Mouse (Mus musculus): ENCODE measurements around the gene Chga. TPM values are rescaled to one million over a fixed set of nuclear protein-coding genes. Genes with fewer than 3 reads are reported as not detected.
A peak's percentile ranks its signal among the peaks of the same experiment; 100 is the strongest.

Chga gene
- polyA plus RNA-seq (2014; fragmentation: Nextera tagmentation; extraction: Ambion mirVana): 0.88 and 1.5 TPM in 2 replicates

- H3K4me3 ChIP-seq (ENCODE audit: low read depth, low read length): peak within 1 kb of the TSS; percentile 27; the same call in 1 of the 2 replicates
- no peaks in the 10 kb centered on the region for H3K4me1 ChIP-seq (replicated peaks; ENCODE audit: control insufficient read depth, insufficient read depth, low read length)
- H3K36me3 ChIP-seq (ENCODE audit: control insufficient read depth, insufficient read depth, low read length): no peaks in the 10 kb centered on the region
- ATAC-seq (replicated peaks; ENCODE audit: low FRiP score): peak; percentile 59
- H3K4me2 ChIP-seq: peak within 1 kb of the TSS; percentile 58
- DNase-seq (ENCODE audit: low spot score): peak; percentile 87
- no peak within 1 kb of the TSS for H3K27ac ChIP-seq (ENCODE audit: low read depth, low read length)
- H3K27me3 ChIP-seq (replicated peaks; ENCODE audit: control insufficient read depth, insufficient read depth, low read length): peaks cover 27% of the 10 kb centered on the region
- 4% methylated on average over 48 of the region's 48 CpGs for WGBS
- H3K9me3 ChIP-seq (ENCODE audit: control insufficient read depth, low read length): no peaks in the 10 kb centered on the region
- H3K9ac ChIP-seq (ENCODE audit: low read depth, low read length): no peak within 1 kb of the TSS
Observed at GRCm38 (mm10) chr12:102554721-102555516, at the start of gene Chga. Chga (plus strand) TSS chr12:102554969.

- ATAC-seq (replicated peaks; ENCODE audit: low FRiP score) (no peak), DNase-seq (ENCODE audit: low spot score) (no peak)
- Histone ChIP-seq H3K36me3 (ENCODE audit: control insufficient read depth, insufficient read depth, low read length) (no peaks in the 10 kb centered on the region), H3K27me3 (replicated peaks; ENCODE audit: control insufficient read depth, insufficient read depth, low read length) (no peaks in the 10 kb centered on the region), H3K4me2 (no peak overlapping the region), H3K4me1 (replicated peaks; ENCODE audit: control insufficient read depth, insufficient read depth, low read length) (no peaks in the 10 kb centered on the region), H3K4me3 (ENCODE audit: low read depth, low read length) (no peak overlapping the region), H3K9me3 (ENCODE audit: control insufficient read depth, low read length) (no peaks in the 10 kb centered on the region), H3K27ac (ENCODE audit: low read depth, low read length) (no peak overlapping the region; the same call in 1 of the 2 replicates), H3K9ac (ENCODE audit: low read depth, low read length) (no peak overlapping the region)
- WGBS: 57% methylated on average over 9 of the region's 9 CpGs
Observed at GRCm38 (mm10) chr12:102505131-102505713, 49.5 kb upstream of the Chga start.

DNA sequence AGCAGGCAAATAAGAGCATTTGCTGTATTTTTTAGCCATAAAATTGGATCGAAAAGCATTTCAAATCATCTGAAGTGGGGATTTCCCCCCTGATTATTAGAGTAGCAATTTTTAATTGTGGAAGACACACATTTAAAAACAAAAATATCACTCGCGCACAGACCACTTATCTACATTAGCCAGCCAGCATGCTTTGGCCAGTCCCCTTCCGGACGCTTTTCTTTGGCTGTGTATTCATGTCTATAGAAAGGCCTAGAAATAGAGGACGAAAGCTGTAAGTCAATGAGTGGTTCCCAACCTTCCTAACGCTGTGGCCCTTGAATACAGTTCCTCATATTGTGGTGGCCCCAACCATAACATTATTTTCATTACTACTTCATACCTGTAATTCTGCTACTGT is 48.8 kb upstream of the Chga start:
- ATAC-seq (replicated peaks; ENCODE audit: low FRiP score): peak; percentile 48; the same call in 1 of the 2 replicates
- Histone ChIP-seq H3K9ac (ENCODE audit: low read depth, low read length) (no peak overlapping the region), H3K36me3 (ENCODE audit: control insufficient read depth, insufficient read depth, low read length) (no peaks in the 10 kb centered on the region), H3K4me3 (ENCODE audit: low read depth, low read length) (no peak overlapping the region), H3K4me1 (replicated peaks; ENCODE audit: control insufficient read depth, insufficient read depth, low read length) (no peaks in the 10 kb centered on the region), H3K27me3 (replicated peaks; ENCODE audit: control insufficient read depth, insufficient read depth, low read length) (no peaks in the 10 kb centered on the region), H3K4me2 (no peak overlapping the region), H3K9me3 (ENCODE audit: control insufficient read depth, low read length) (no peaks in the 10 kb centered on the region), H3K27ac (ENCODE audit: low read depth, low read length) (no peak overlapping the region)
- 76% methylated on average over 7 of the region's 7 CpGs for WGBS
- no peak for DNase-seq (ENCODE audit: low spot score)

DNA sequence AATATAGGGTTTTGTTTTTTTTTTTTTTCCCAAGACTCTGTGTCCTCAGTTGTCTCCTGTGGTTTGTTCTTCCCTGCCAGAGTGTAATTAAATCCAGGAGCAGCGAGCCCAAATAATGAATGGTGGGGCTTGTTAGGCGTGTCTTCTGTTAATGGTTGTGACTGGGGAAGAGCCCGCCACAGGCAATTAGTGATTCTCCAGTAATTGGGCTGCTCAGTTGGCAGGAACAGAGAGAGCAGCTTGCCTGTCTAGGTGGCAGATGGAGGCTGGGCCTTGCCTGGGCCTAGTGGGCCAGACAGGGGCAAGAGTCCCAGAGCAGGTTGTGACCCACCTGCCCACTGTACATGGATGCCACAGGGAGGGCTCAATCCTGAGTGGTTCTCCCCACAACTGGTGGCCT is 43.4 kb upstream of the Chga start:
- no peaks in the 10 kb centered on the region for H3K4me1 ChIP-seq (replicated peaks; ENCODE audit: control insufficient read depth, insufficient read depth, low read length)
- ATAC-seq (replicated peaks; ENCODE audit: low FRiP score): no peak
- H3K36me3 ChIP-seq (ENCODE audit: control insufficient read depth, insufficient read depth, low read length): no peaks in the 10 kb centered on the region
- no peak overlapping the region for H3K4me2 ChIP-seq
- no peaks in the 10 kb centered on the region for H3K27me3 ChIP-seq (replicated peaks; ENCODE audit: control insufficient read depth, insufficient read depth, low read length)
- no peaks in the 10 kb centered on the region for H3K9me3 ChIP-seq (ENCODE audit: control insufficient read depth, low read length)
- DNase-seq (ENCODE audit: low spot score): no peak
- no peak overlapping the region for H3K27ac ChIP-seq (ENCODE audit: low read depth, low read length)
- no peak overlapping the region for H3K9ac ChIP-seq (ENCODE audit: low read depth, low read length)
- 73% methylated on average over 3 of the region's 3 CpGs for WGBS
- no peak overlapping the region for H3K4me3 ChIP-seq (ENCODE audit: low read depth, low read length)

- Histone ChIP-seq H3K27me3 (replicated peaks; ENCODE audit: control insufficient read depth, insufficient read depth, low read length) (no peaks in the 10 kb centered on the region), H3K4me3 (ENCODE audit: low read depth, low read length) (no peak overlapping the region), H3K9ac (ENCODE audit: low read depth, low read length) (no peak overlapping the region), H3K36me3 (ENCODE audit: control insufficient read depth, insufficient read depth, low read length) (no peaks in the 10 kb centered on the region), H3K4me2 (no peak overlapping the region), H3K9me3 (ENCODE audit: control insufficient read depth, low read length) (no peaks in the 10 kb centered on the region), H3K27ac (ENCODE audit: low read depth, low read length) (no peak overlapping the region), H3K4me1 (replicated peaks; ENCODE audit: control insufficient read depth, insufficient read depth, low read length) (no peaks in the 10 kb centered on the region)
- ATAC-seq (replicated peaks; ENCODE audit: low FRiP score) (no peak), DNase-seq (ENCODE audit: low spot score) (no peak)
- 80% methylated on average over 6 of the region's 6 CpGs for WGBS
Observed at GRCm38 (mm10) chr12:102514151-102514550, 40.6 kb upstream of the Chga start.

- no peak overlapping the region for H3K9ac ChIP-seq (ENCODE audit: low read depth, low read length)
- DNase-seq (ENCODE audit: low spot score) (no peak), ATAC-seq (replicated peaks; ENCODE audit: low FRiP score) (no peak)
- H3K9me3 ChIP-seq (ENCODE audit: control insufficient read depth, low read length): no peaks in the 10 kb centered on the region
- no peak overlapping the region for H3K4me3 ChIP-seq (ENCODE audit: low read depth, low read length)
- no peaks in the 10 kb centered on the region for H3K4me1 ChIP-seq (replicated peaks; ENCODE audit: control insufficient read depth, insufficient read depth, low read length)
- H3K4me2 ChIP-seq: no peak overlapping the region
- H3K36me3 ChIP-seq (ENCODE audit: control insufficient read depth, insufficient read depth, low read length): no peaks in the 10 kb centered on the region
- no peak overlapping the region for H3K27ac ChIP-seq (ENCODE audit: low read depth, low read length)
- 88% methylated on average over 6 of the region's 6 CpGs for WGBS
- H3K27me3 ChIP-seq (replicated peaks; ENCODE audit: control insufficient read depth, insufficient read depth, low read length): no peaks in the 10 kb centered on the region
Observed at GRCm38 (mm10) chr12:102514751-102515150, 40.0 kb upstream of the Chga start.

DNA sequence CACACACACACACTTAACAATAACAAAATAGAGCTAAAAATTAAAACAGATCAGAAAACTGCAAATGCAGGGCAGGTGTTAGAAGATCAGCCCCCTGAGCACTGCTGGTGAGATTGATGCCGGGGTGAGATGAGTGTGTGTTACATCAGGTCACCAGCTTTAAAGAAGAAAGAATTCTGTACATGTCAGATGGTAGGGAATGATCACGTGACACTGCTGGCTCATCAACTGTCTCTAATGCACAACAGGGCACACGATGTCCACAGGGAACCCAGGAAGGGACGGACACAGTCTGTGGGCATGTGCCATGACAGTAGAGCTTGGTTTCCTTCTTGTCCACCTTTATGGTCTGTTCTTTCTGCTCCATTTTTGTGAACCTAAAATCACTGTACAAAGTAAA is 38.6 kb upstream of the Chga start:
- WGBS: 84% methylated on average over 4 of the region's 4 CpGs
- Histone ChIP-seq H3K4me1 (replicated peaks; ENCODE audit: control insufficient read depth, insufficient read depth, low read length) (no peaks in the 10 kb centered on the region), H3K9me3 (ENCODE audit: control insufficient read depth, low read length) (no peaks in the 10 kb centered on the region), H3K9ac (ENCODE audit: low read depth, low read length) (no peak overlapping the region), H3K4me3 (ENCODE audit: low read depth, low read length) (no peak overlapping the region), H3K4me2 (no peak overlapping the region), H3K27me3 (replicated peaks; ENCODE audit: control insufficient read depth, insufficient read depth, low read length) (no peaks in the 10 kb centered on the region), H3K27ac (ENCODE audit: low read depth, low read length) (no peak overlapping the region), H3K36me3 (ENCODE audit: control insufficient read depth, insufficient read depth, low read length) (no peaks in the 10 kb centered on the region)
- DNase-seq (ENCODE audit: low spot score): no peak
- ATAC-seq (replicated peaks; ENCODE audit: low FRiP score): no peak

GRCm38 (mm10) chr12:102517647-102518046 is 37.1 kb upstream of the Chga start:
- H3K4me2 ChIP-seq: no peak overlapping the region
- WGBS: 72% methylated on average over 13 of the region's 13 CpGs
- ATAC-seq (replicated peaks; ENCODE audit: low FRiP score) (no peak), DNase-seq (ENCODE audit: low spot score) (no peak)
- no peaks in the 10 kb centered on the region for H3K36me3 ChIP-seq (ENCODE audit: control insufficient read depth, insufficient read depth, low read length)
- no peak overlapping the region for H3K27ac ChIP-seq (ENCODE audit: low read depth, low read length)
- H3K27me3 ChIP-seq (replicated peaks; ENCODE audit: control insufficient read depth, insufficient read depth, low read length): no peaks in the 10 kb centered on the region
- H3K4me1 ChIP-seq (replicated peaks; ENCODE audit: control insufficient read depth, insufficient read depth, low read length): no peaks in the 10 kb centered on the region
- H3K9ac ChIP-seq (ENCODE audit: low read depth, low read length): no peak overlapping the region
- H3K9me3 ChIP-seq (ENCODE audit: control insufficient read depth, low read length): no peaks in the 10 kb centered on the region
- no peak overlapping the region for H3K4me3 ChIP-seq (ENCODE audit: low read depth, low read length)
